Mouse (Mus musculus) heart, adult 2 months (tissue): Measurements from ENCODE around the gene Olfr157.

Source experiments
- CTCF ChIP-seq: fragments of 200-600 bp; IDR thresholded peaks from 2 replicates; pipeline ENCODE4 v1.8.1; 2022; ENCODE audit warnings: antibody characterized with exemption, mild to moderate bottlenecking, moderate library complexity
- POLR2A ChIP-seq: fragments of 200-500 bp; IDR thresholded peaks from 2 replicates; pipeline ENCODE4 v1.6.1; 2011; ENCODE audit warnings: mild to moderate bottlenecking, low read depth, low read length, control low read depth; ENCODE audit not compliant: insufficient read depth

DNA sequence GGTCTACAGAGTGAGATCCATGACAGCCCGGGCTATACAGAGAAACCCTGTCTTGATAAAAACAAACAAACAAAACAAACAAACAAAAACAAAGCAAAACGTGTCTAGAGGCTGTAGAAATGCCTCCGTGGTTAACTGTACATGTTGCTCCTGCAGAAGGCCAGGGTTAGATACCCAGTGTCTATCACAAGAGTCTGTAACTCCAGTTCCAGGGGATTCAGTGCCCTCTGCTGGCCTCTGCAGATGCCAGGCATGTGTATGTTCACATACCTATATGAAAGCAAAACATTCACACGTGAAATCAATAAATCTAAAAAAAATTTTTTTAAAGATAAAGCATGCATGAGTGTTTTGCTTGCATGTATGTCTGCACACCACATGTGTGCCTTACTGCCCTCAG, 23.3 kb upstream of the Olfr157 start:
- no peak for TF ChIP-seq CTCF
- TF ChIP-seq POLR2A = no peak
